Comparison of ENCODE assay signal across 13 mouse cellular contexts in the genomic region with DNA sequence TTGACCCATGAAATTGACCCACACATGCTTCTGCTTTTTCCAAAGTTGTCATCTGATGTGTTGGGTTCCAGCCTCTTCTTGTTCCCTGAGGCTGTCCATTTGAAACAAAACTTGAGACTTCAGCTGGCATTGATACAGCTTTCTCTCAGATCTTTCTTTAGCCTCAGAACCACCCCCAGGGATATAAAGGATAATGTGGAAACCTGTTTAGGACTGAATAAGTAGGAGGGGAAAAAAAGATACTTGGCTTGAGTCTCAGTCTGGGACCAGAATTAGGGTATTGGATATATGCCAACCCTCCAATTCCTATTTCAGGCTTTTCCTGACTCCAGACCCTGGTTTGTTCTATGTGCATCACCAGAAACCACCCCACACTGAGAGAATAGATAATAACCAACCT.
"Had no signal": no experiment of that assay in that cellular context is flagged by ENCODE, and none has a peak within 500 bp of the region (broad histone marks: within the 10 kb centered on the region; RNA-seq: fewer than 3 reads in every experiment).

No protein-coding gene starts in this region.

- H3K27ac ChIP-seq: limb, embryonic 15.5 days; liver, embryonic 12.5 days; midbrain, embryonic 10.5 days; midbrain, embryonic 15.5 days; neural tube, embryonic 13.5 days had no signal

- H3K4me3 ChIP-seq: limb, embryonic 15.5 days; liver, embryonic 12.5 days; midbrain, embryonic 10.5 days; midbrain, embryonic 15.5 days; neural tube, embryonic 13.5 days had no signal

- DNase-seq: kidney, postnatal 10 days; layer of hippocampus, postnatal 36 days; lung, embryonic 14.5 days; lung, postnatal 10 days; lung, postnatal 4 days; retina, postnatal 1 day; right cerebral cortex, postnatal 14 days; thymus, postnatal 4 days had no signal
